Mouse (Mus musculus): ENCODE results near the gene Sidt1. TPM values are rescaled to one million over a fixed set of nuclear protein-coding genes. Genes with fewer than 3 reads are reported as not detected.

The Sidt1 gene
- 29.1 and 31.2 TPM in 2 replicates for polyA plus RNA-seq (2015; fragmentation: Nextera tagmentation; extraction: Ambion mirVana)

DNA sequence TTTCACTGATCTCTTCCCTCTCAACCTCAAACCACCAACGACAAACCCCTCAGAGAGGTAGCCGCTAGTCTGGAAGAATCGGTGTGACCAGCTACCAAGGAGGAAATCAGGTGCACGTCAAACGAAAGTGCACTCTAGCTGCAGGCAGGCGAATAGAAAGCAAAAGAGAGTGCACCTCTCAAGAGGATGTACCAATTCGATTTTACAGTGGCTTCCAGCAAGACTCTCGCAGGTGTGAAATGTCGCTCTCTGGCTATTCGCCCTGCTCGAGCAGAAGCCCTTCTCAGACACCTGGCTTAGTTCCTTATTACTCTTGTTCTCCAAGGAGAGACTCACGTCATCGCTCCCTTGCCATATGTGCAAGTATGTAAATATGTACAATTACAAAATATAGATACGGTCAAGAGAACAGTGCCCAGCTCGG lies at the start of gene Sidt1:
Gene Sidt1, minus strand, starts transcription at position 336 of the 424 bp plus-strand sequence.

DNA sequence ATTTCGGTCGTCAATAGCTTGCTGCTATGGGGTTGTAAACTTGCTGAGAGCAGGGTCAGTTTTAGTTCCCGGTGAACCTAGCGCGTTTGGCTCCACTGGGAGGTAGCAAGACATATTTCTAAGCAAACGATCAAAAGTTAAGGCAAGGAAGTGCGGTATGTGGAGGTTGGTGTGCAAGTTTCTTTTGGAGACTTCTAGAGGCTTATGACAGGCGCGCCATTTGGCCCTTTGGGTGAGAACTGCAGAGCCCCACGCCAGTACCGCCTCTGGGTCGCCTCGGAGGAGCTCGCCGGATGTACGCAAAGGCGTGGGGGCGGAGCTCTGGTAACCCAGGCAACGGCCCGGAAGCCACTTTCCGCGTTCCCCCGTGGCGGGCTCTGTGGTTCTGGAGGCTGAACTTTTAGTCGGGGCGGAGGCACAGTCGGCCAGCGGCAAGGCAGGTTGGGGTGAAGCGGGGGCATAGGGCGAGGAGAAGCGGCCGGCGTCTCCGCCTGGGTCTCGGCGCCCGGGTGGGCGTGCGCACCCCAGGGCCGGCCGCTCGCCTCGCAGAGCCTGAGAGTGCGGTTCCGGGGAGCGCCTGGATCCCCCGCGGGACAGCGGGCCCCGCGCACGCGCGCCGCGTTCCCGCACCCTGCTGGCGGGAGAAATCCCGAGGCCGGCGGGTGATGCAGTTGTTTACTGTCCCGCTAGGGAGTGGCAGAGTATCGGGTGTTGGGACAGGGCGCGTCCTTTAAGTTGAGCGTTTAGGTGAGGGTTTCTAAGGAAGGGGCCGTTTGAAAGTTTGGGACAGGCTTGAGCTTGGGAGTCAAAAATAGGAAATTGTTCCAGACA lies 14.3 kb upstream of the Sidt1 start, which contains the start of gene Spice1:
Gene Spice1, plus strand, starts transcription at position 51 of the 831 bp plus-strand sequence.

Other genes with a start within 250 kb of the Sidt1 start
- gene Atp6v1a, start 193.5 kb downstream of the Sidt1 start, polyA plus RNA-seq (2015; fragmentation: Nextera tagmentation; extraction: Ambion mirVana): 153 and 170 TPM in 2 replicates
- gene Naa50, start 193.4 kb downstream of the Sidt1 start, polyA plus RNA-seq (2015; fragmentation: Nextera tagmentation; extraction: Ambion mirVana): 47.4 and 52.7 TPM in 2 replicates
- 2.6 and 2.9 TPM in 2 replicates for gene Usf3, start 159.9 kb downstream of the Sidt1 start, polyA plus RNA-seq (2015; fragmentation: Nextera tagmentation; extraction: Ambion mirVana)
- gene Spice1, start 13.9 kb upstream of the Sidt1 start, polyA plus RNA-seq (2015; fragmentation: Nextera tagmentation; extraction: Ambion mirVana): 10.3 and 11.6 TPM in 2 replicates
- gene Cfap44, start 61.6 kb upstream of the Sidt1 start, polyA plus RNA-seq (2015; fragmentation: Nextera tagmentation; extraction: Ambion mirVana): 2.1 and 2.7 TPM in 2 replicates
- 5.0 and 5.4 TPM in 2 replicates for gene Boc, start 225.7 kb upstream of the Sidt1 start, polyA plus RNA-seq (2015; fragmentation: Nextera tagmentation; extraction: Ambion mirVana)